Mouse (Mus musculus): ENCODE measurements at regions not wholly inside any gene's neighbourhood (a gene's known extent, or its start where the extent isn't known, plus 50 kb on each side); places are given as distances from the start of the nearest gene placed in this dataset.

DNA sequence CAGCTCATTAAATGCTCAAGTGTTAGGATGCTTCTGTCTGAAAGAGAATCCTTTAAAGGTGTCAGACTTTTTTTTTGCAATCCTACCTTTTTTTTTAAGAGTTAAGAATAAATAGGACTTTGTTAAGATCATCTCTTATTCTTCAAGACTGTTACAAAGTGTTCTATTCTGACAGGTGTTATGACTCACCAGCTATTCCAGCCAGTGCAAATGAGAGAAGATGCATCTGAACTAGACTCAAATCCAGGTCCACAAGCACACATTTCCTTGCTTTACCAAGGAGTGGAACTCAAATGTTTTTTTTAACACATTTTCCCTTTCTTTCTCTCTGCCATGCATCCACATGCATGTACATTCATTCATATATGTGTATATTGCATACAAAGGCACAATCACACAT is 98.4 kb upstream of the Atp10a start:
- DNase-seq (ENCODE audit: low spot score in 2 of 2) = no peak

DNA sequence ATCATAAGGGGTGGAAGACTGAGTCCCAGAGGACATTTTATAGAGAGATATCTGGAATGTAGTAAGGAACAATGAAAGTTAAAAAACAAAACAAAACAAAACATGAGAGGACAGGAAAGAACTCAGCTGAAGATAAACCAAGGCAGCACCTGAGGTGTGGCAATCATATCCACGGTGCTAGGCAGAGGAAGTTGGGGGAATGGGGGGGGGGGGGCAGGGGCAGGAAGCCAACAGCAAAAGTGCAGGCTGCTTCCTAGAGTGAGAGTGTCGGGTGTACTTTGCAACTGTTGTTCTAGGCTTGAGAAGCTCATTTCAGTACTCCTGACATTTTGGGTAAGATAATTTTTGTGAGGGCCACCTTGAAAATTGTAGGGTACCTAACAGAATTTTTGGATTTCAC is 87.2 kb upstream of the Atp10a start:
- no peak for DNase-seq (ENCODE audit: low spot score in 2 of 2)

DNA sequence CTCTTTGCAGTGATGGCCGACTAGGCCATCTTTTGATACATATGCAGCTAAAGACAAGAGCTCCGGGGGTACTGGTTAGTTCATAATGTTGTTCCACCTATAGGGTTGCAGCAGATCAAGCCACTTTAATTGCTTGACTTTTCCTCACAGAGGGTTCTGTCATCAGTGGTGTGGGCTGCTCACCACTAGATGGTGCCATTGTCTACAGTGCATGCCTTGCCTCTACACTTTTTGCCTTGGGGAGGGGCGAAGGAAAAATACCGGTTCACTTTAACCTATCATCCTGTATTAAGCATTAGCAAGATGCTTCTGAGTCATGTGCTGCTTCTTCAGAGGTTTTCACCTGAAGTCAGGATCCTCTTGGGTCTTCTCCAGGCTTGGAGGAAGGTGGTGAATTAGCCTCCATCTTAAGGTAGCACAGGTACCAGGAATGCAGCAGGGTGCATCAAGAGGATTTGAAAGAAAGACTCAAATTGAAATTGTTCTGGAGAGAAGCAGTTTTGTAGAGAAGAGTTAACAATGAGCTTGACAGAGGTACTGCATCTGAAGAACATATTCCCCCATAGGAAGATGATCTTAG is 71.6 kb upstream of the Atp10a start:
- peak in 1 of 2 experiments; percentile 6 for DNase-seq (ENCODE audit: low spot score in 2 of 2)

DNA sequence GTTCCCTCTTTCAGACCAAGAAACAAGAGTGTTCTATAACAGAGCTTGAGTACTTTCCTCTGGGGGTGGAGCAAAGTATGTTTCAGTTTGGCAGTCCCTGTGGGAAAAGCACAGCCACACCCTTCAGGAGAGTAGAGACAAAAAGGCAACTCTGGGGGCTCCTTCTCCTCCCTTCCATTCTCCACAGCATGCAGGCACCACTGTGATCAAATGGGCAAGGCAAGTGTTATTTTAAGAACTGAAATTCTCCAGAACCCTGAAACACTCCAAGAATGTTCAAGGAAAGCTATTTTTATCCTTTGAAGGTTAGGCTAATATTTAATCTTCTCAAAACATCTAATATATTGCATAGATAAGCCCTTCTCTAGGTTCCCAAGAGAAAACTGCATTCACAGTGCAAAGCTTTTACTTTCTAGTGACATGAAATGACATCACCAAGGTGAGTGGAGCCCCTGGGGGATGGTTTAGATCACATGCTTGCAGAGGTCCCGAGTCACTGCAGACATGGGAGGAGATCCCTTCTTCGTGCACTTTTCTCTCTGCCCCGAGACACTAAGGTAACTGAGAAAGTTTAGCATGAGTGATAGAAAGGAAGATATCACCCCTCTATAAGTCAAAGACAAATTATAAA is 70.2 kb upstream of the Atp10a start:
- no peak for DNase-seq (ENCODE audit: low spot score in 2 of 2)

DNA sequence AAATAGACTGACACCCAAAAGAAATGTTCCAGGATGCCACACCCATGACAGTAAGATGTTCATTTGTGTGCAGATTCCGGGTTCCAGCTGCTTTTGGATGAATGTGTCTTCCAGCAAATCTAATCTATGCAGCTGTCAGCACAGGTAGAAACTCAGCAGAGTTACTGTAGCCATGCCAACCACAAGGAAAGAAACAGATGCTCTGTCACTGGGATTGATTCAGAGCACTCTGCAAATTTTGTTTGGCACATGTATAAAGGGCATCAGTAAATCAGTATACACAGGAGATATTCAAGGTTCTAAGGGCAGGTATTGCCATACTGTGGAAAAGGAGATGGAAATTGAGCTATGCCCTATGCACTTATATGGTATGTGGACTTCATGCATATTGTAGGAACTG is 60.0 kb upstream of the Atp10a start:
- DNase-seq (ENCODE audit: low spot score in 2 of 2) = no peak
